In genomic region chr3:9352251-9352650, GRCm38 (mm10) we compare ENCODE assay signal across 17 mouse cellular contexts.
"Had no signal": no experiment of that assay in that cellular context is flagged by ENCODE, and none has a peak within 500 bp of the region (broad histone marks: within the 10 kb centered on the region; RNA-seq: fewer than 3 reads in every experiment).

No protein-coding gene starts in this region.

- H3K27ac ChIP-seq: kidney, postnatal 0 days; limb, embryonic 12.5 days; liver, embryonic 15.5 days; lung, embryonic 15.5 days; macrophage; midbrain, embryonic 15.5 days; neural tube, embryonic 13.5 days; stomach, embryonic 15.5 days had no signal

- ATAC-seq: midbrain, embryonic 15.5 days had no signal

- H3K36me3 ChIP-seq: limb, embryonic 12.5 days; liver, embryonic 15.5 days; lung, embryonic 15.5 days; midbrain, embryonic 15.5 days; neural tube, embryonic 13.5 days; stomach, embryonic 15.5 days had no signal

- H3K27me3 ChIP-seq: lung, embryonic 15.5 days; stomach, embryonic 15.5 days had no signal

- H3K9ac ChIP-seq: limb, embryonic 12.5 days; liver, embryonic 15.5 days; lung, embryonic 15.5 days; midbrain, embryonic 15.5 days; neural tube, embryonic 13.5 days; stomach, embryonic 15.5 days had no signal

- H3K4me2 ChIP-seq: limb, embryonic 12.5 days; liver, embryonic 15.5 days; lung, embryonic 15.5 days; midbrain, embryonic 11.5 days; midbrain, embryonic 15.5 days; neural tube, embryonic 13.5 days; stomach, embryonic 15.5 days had no signal

- H3K9me3 ChIP-seq: limb, embryonic 12.5 days; liver, embryonic 15.5 days; lung, embryonic 15.5 days; midbrain, embryonic 15.5 days; neural tube, embryonic 13.5 days; stomach, embryonic 15.5 days had no signal

- DNase-seq: kidney, adult 8-10 months; kidney, postnatal 36 days; layer of hippocampus, adult 9-11 months; layer of hippocampus, postnatal 36 days; liver; lung, postnatal 14 days; retina, postnatal 1 day had no signal

- H3K4me3 ChIP-seq: limb, embryonic 12.5 days; liver, embryonic 15.5 days; lung, embryonic 15.5 days; megakaryocyte, embryonic 14.5 days; midbrain, embryonic 15.5 days; neural tube, embryonic 13.5 days; stomach, embryonic 15.5 days had no signal
